Mouse (Mus musculus) neutrophil, adult 59 days (primary cell): ENCODE results near the gene Gm15140. TPM values are rescaled to one million over a fixed set of nuclear protein-coding genes. Genes with fewer than 3 reads are reported as not detected.

Experiments
- total RNA-seq, 2 experiments: library from RNA; stranded (reverse); gene quantifications; 1 replicate in 1 of 2; 2 replicates in 1 of 2; pipeline ENCODE4 v1.2.4; 2023

Gm15140 gene
- total RNA-seq: not detected

GRCm38 (mm10) chrX:154120585-154120984 is at the start of gene Gm15140:
Gene Gm15140 (minus strand): TSS chrX:154120685.

Other genes with a start within 250 kb of the Gm15140 start
- not detected for gene Samt1, start 108.0 kb downstream of the Gm15140 start, total RNA-seq
- gene 4921511M17Rik, start 86.9 kb downstream of the Gm15140 start, total RNA-seq: not detected
- not detected for gene Gm10057, start 65.6 kb downstream of the Gm15140 start, total RNA-seq
- not detected for gene 4930524N10Rik, start 222.7 kb upstream of the Gm15140 start, total RNA-seq